Mouse (Mus musculus) neural tube, embryonic 12.5 days (tissue): Measurements from ENCODE around the gene Cblc. TPM values are rescaled to one million over a fixed set of nuclear protein-coding genes. Genes with fewer than 3 reads are reported as not detected.
A peak's percentile ranks its signal among the peaks of the same experiment; 100 is the strongest.

Experiments
- ATAC-seq: fragments of 200-750 bp; cut with Nextera tagmentation; 2 replicates; pipeline ENCODE4 v1.8.0; 2017; ENCODE audit warnings: low read depth, mild to moderate bottlenecking, moderate TSS enrichment, moderate library complexity; ENCODE audit not compliant: low FRiP score
- H3K27ac ChIP-seq: fragments of 300-500 bp; sonication (generic); 2 replicates; pipeline ENCODE4 v1.5.1; 2016
- H3K27me3 ChIP-seq: fragments of 300-500 bp; sonication (generic); replicated peaks from 2 replicates; pipeline ENCODE4 v1.6.1; 2016; ENCODE audit warnings: mild to moderate bottlenecking
- H3K36me3 ChIP-seq: fragments of 300-500 bp; sonication (generic); 2 replicates; pipeline ENCODE4 v1.6.1; 2016; ENCODE audit warnings: mild to moderate bottlenecking
- H3K4me1 ChIP-seq: fragments of 300-500 bp; sonication (generic); 2 replicates; pipeline ENCODE4 v1.6.1; 2016
- H3K4me2 ChIP-seq: fragments of 300-500 bp; sonication (generic); replicated peaks from 2 replicates; pipeline ENCODE4 v1.6.1; 2016; ENCODE audit warnings: mild to moderate bottlenecking
- H3K4me3 ChIP-seq: fragments of 300-500 bp; sonication (generic); 2 replicates; pipeline ENCODE4 v1.5.1; 2016
- H3K9ac ChIP-seq: fragments of 300-500 bp; sonication (generic); 2 replicates; pipeline ENCODE4 v1.6.1; 2016; ENCODE audit warnings: mild to moderate bottlenecking
- H3K9me3 ChIP-seq: fragments of 300-500 bp; sonication (generic); 2 replicates; pipeline ENCODE4 v1.6.1; 2016; ENCODE audit warnings: mild to moderate bottlenecking
- WGBS: fragments of 180-500 bp; shearing (Covaris S2); methylation state at CpG from one replicate; pipeline ENCODE4 v1.1.7; 2016; 5-methylcytosine and 5-hydroxymethylcytosine counted together
- polyA plus RNA-seq: library from polyadenylated mRNA; unstranded; fragments of >200 nt; fragmentation: Nextera tagmentation; extraction: Ambion mirVana; gene quantifications from 2 replicates; pipeline ENCODE4 v1.2.1, GENCODE M21; 2016

Gene Cblc
- polyA plus RNA-seq, 1 experiment from 2014 or later, result 0.87 TPM

DNA sequence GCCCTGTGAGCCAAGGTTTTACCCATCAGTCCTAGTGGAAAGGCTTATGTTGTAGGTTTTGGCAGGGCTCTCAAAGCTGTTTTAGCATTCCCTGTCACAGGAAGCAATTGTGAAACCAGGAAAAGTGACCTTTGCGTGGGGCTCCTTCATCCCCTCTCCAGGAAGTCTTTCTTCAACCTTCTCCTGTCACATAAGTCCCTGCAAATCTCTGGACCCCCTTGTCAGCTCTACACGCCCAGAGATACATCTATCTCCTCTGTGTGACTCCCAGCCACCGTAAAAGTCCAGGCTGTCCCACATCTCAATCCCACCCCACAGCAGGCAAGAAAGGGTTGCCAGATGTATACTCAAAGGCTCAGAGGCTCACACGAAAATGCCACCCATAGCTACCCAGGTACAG lies 24.9 kb downstream of the Cblc start:
- peaks cover 20% of the 10 kb centered on the region for H3K4me1 ChIP-seq
- no peaks in the 10 kb centered on the region for H3K9me3 ChIP-seq
- H3K4me3 ChIP-seq, result no peak overlapping the region
- 60% methylated on average over 4 of the region's 4 CpGs for WGBS
- peaks cover 40% of the 10 kb centered on the region for H3K27me3 ChIP-seq
- no peaks in the 10 kb centered on the region for H3K36me3 ChIP-seq
- no peak for ATAC-seq
- no peak overlapping the region for H3K4me2 ChIP-seq
- no peak overlapping the region for H3K9ac ChIP-seq
- H3K27ac ChIP-seq, result no peak overlapping the region

DNA sequence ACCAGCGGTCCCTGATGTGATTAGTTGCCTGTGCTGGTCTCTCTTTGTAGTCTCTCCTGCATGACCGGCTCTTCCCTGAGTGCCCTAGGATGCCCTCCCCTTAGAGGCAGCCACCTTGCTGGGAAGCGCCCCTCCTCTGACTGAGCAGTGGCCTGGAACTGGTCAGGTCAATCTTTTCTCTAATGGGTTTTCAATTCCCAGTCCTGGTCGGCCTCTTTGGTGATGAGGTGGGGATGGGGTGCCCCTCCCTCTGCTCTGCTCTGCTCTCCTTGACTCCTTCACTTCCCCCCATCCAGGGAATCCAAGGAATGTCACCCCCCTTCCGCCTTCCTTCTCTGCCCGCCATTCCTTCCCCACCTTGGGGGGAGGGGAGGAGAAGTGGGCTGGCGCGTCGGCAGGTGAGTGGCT lies 25.6 kb downstream of the Cblc start, which contains the start of gene Bcam:
TSS of gene Bcam (minus strand) at position 33 of the 408 bp plus-strand sequence.
- Histone ChIP-seq H3K9ac (peak within 1 kb of the TSS; percentile 48; the same call in 1 of the 2 replicates), H3K4me3 (peak within 1 kb of the TSS; percentile 39), H3K9me3 (no peaks in the 10 kb centered on the region), H3K4me1 (peaks cover 20% of the 10 kb centered on the region), H3K36me3 (no peaks in the 10 kb centered on the region), H3K27me3 (peaks cover 40% of the 10 kb centered on the region), H3K4me2 (peak within 1 kb of the TSS; percentile 76), H3K27ac (no peak within 1 kb of the TSS)
- WGBS, result 3% methylated on average over 9 of the region's 9 CpGs
- ATAC-seq, result peak; percentile 61; the same call in 1 of the 2 replicates

DNA sequence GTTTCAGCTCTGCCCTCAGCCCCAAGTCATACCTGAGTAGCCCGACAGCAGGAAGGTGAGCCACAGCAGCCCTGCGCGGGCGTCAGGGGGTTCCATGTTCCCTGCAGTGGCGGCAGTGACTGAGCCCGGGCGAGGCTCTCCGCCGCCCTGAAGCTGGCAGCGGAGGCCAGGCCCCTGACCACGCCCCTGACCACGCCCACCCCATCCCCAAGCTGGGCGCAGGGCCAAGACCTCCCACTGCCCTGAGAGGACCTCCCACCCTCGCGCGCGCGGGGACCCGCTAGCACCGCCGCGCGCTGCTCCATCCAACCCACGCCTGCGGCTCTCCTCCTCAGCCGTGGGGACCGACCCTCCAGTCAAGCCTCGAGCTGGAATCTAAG lies 26.2 kb downstream of the Cblc start:
- Histone ChIP-seq H3K36me3 (no peaks in the 10 kb centered on the region), H3K9me3 (no peaks in the 10 kb centered on the region), H3K9ac (peak overlapping the region; percentile 48; the same call in 1 of the 2 replicates), H3K27me3 (peaks cover 40% of the 10 kb centered on the region), H3K4me1 (peaks cover 20% of the 10 kb centered on the region), H3K27ac (no peak overlapping the region), H3K4me3 (peak overlapping the region; percentile 39), H3K4me2 (peak overlapping the region; percentile 76)
- peak; percentile 75 for ATAC-seq
- WGBS, result under 1% methylated on average over 28 of the region's 28 CpGs

DNA sequence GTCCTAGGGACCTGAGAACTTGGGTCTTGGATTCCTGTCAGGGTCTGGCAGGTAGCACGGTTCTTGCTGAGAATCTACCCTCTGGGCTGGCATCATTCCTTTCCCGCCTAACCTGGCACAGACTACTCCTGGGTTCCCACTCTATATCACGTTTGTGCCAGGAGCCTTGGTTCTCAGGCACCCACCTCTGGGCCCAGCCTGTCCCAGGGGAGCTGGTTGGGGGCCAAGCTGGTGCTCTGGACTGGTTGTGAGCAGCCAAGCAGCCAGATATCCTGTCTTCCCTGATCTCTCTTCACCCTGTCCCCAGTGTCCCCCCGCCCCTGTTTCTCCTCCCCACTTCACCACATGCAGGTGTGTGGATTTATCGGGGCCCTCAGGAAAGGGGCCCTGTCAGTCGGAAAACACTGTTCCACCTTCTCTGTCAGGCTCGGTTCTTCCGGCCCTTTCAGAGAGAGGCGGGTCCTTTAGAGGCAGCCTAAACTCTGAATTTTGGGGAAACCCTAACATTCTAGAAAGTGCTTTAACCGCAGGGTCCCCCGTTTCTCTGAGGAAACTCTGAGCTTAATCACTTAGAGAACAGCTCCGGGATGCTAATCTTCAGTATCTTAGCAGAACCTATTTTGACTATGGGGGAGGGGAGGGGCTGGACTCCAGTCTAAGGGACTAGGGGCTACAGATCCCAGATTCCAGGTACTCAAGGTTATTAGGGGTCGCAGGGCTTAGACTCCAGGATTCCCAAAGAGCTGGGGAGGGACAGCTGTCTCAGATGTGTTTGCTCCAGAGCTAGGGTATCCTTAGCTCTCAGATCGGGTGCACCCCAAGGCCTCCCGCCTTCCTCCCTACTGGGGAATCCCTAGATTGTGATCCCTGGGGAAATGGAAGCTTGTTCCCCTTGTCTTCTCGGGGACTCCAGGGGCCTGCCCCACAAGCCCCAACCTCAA lies 26.9 kb downstream of the Cblc start:
- H3K9me3 ChIP-seq, result no peaks in the 10 kb centered on the region
- H3K27ac ChIP-seq, result no peak overlapping the region
- peak overlapping the region; percentile 48; the same call in 1 of the 2 replicates for H3K9ac ChIP-seq
- peaks cover 20% of the 10 kb centered on the region for H3K4me1 ChIP-seq
- peak; percentile 13; the same call in 1 of the 2 replicates for ATAC-seq
- H3K36me3 ChIP-seq, result no peaks in the 10 kb centered on the region
- H3K4me3 ChIP-seq, result peak overlapping the region; percentile 39
- WGBS, result 12% methylated on average over 16 of the region's 16 CpGs
- H3K4me2 ChIP-seq, result peak overlapping the region; percentile 76
- H3K27me3 ChIP-seq, result peaks cover 40% of the 10 kb centered on the region

DNA sequence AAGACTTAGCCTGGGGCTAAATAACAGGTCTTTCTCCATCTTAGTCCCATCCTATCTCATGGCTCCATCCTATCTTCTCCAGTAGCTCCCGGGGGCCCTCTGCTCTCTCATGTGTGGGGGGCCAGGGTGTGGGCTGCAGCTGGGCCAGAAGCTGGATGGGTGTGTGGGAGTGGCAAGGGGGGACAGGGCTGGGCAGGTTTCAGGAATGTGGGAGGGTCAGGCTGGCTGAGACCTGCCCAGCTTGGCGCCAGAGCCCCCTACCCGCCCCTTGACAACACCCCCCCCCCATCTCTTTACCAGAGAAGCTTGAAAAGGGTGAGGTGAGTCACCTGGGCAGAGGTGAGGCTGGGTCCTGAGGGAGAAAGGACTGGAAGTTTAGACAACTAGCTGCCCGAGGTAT lies 27.6 kb downstream of the Cblc start:
- H3K4me1 ChIP-seq, result peaks cover 20% of the 10 kb centered on the region
- WGBS, result 27% methylated on average over 4 of the region's 4 CpGs
- H3K27me3 ChIP-seq, result peaks cover 40% of the 10 kb centered on the region
- no peak overlapping the region for H3K9ac ChIP-seq
- no peak for ATAC-seq
- no peak overlapping the region for H3K27ac ChIP-seq
- no peaks in the 10 kb centered on the region for H3K9me3 ChIP-seq
- no peak overlapping the region for H3K4me3 ChIP-seq
- no peaks in the 10 kb centered on the region for H3K36me3 ChIP-seq
- 0 out of 2 replicates have a peak overlapping the region, but pooled peaks have one; percentile 76 for H3K4me2 ChIP-seq

DNA sequence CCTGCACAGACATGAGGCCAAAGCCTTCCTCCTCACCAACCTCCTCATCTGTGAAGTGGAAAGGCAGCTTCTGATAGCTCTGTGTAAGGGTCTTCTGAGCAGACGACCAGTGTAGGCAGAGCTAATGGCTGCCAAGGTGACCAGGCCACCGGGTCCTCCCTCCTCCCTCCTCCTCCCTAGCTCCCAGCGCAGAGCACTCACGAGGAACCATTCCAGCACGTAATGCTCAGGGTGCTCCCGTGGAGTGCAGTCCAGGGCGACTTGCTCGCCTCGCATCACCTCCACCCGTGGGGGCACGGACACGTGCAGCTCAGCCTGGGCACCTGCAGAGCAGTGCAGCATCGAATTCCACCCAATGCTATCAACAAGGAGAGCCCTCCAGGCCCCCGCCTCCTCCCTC lies 28.4 kb downstream of the Cblc start:
- Histone ChIP-seq H3K27me3 (peaks cover 40% of the 10 kb centered on the region), H3K4me1 (peaks cover 20% of the 10 kb centered on the region), H3K4me2 (no peak overlapping the region), H3K9ac (no peak overlapping the region), H3K27ac (no peak overlapping the region), H3K4me3 (no peak overlapping the region), H3K9me3 (no peaks in the 10 kb centered on the region), H3K36me3 (no peaks in the 10 kb centered on the region)
- WGBS, result 74% methylated on average over 14 of the region's 14 CpGs
- ATAC-seq, result no peak

DNA sequence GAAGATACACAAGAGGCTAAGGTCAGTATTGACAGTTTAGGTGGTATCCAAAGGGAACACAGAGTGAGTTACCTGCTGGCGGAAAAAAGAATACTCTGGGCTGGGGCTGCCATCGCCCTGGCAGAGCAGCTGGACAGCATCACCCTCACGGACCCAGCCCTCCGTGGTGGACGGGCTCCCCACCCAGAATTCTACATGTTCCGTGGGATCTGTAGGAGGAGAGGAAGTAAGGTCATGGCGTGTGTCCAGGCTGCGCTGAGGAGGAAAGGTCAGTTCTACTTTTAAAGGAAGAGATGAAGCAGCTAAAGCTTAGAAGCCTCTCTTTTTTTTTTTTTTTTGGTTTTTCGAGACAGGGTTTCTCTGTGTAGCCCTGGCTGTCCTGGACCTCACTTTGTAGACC lies 32.0 kb downstream of the Cblc start:
- peaks cover under 1% of the 10 kb centered on the region; the same call in 1 of the 2 replicates for H3K4me1 ChIP-seq
- H3K4me2 ChIP-seq, result no peak overlapping the region
- WGBS, result 94% methylated on average over 9 of the region's 9 CpGs
- no peaks in the 10 kb centered on the region for H3K9me3 ChIP-seq
- no peaks in the 10 kb centered on the region for H3K36me3 ChIP-seq
- H3K27me3 ChIP-seq, result peaks cover 12% of the 10 kb centered on the region
- no peak for ATAC-seq
- H3K4me3 ChIP-seq, result no peak overlapping the region
- no peak overlapping the region for H3K27ac ChIP-seq
- H3K9ac ChIP-seq, result no peak overlapping the region

DNA sequence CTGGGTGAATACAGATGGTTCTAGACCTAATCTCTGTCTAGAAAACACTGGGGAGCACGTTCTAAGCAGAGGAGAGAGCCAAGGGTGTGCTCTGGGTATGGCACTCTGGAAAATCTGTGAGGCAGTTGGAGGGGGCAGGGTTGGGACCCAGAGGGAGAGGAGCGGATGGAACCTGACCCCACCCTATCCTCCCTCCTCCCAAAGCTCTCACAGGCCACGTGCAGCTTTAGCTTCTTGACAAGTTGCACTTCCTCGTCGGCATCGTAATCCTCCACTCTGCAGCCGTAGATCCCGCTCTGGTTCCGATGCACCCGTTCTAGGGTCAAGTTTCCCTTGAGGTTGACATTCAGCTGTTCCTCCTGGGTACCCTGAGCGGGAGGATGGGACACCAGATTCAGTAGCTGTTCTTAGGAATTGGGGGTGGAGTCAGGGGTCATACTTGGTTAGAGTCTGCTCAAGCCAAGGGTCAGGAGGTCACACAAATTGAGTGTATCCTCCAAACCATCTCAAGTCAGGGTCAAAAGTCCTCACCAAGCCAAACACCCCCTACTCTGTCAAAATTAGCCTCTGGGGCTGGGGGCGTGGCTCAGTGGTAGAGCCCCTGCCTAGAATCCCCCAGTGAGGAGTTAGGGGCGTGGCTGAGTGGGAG lies 32.7 kb downstream of the Cblc start:
- 84% methylated on average over 13 of the region's 13 CpGs for WGBS

DNA sequence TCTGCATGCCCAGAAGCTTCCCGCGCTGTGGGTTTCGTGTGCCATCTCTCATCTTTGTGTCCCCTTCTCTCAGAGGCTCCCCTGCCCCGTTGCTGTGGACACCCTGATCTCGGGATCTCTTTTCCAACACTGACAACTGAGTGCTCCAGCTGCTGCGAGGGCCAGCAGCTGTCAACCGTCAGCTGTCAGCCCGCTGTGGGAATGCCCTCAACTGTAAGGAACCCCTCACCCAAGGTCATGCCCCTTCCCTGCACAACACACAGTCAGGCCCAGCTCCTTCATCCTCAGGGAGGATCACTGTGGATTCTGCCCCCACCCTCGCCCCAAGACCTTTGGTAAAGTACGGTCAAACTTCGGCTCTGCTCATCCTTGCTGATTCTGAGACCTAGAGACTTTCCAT lies 34.3 kb downstream of the Cblc start:
- ATAC-seq, result no peak
- H3K4me3 ChIP-seq, result no peak overlapping the region
- H3K4me1 ChIP-seq, result no peaks in the 10 kb centered on the region
- no peak overlapping the region for H3K4me2 ChIP-seq
- no peaks in the 10 kb centered on the region for H3K36me3 ChIP-seq
- 89% methylated on average over 11 of the region's 11 CpGs for WGBS
- no peak overlapping the region for H3K27ac ChIP-seq
- H3K9me3 ChIP-seq, result no peaks in the 10 kb centered on the region
- no peak overlapping the region for H3K9ac ChIP-seq
- H3K27me3 ChIP-seq, result no peaks in the 10 kb centered on the region

More for the DNA sequence above, 32.7 kb downstream of the Cblc start:
- H3K4me1 ChIP-seq, result no peaks in the 10 kb centered on the region
- H3K27ac ChIP-seq, result no peak overlapping the region
- no peaks in the 10 kb centered on the region for H3K36me3 ChIP-seq
- H3K4me3 ChIP-seq, result no peak overlapping the region
- no peaks in the 10 kb centered on the region for H3K9me3 ChIP-seq
- no peak for ATAC-seq
- H3K9ac ChIP-seq, result no peak overlapping the region
- no peak overlapping the region for H3K4me2 ChIP-seq
- peaks cover 5% of the 10 kb centered on the region for H3K27me3 ChIP-seq

DNA sequence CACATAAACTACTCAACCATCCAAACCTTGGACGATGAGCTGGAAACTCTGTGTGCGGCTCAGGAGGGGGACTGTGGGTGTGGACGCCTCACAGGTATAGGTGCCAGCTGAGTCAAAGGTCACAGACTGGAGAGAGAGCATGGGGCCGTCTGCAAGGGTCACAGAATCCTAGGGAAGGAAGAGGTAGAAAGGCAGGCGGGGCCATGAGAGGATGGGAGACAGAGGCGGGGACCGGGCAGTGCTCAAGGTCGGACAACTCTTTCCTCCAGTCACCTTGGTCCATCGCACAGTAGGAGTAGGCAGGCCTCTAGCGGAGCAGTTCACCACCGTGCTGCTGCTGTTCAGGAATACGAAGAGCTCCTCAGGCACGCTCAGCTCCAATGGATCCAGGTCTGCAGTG lies 36.6 kb downstream of the Cblc start:
- no peak overlapping the region for H3K4me3 ChIP-seq
- ATAC-seq, result no peak
- H3K36me3 ChIP-seq, result no peaks in the 10 kb centered on the region
- no peak overlapping the region for H3K27ac ChIP-seq
- H3K4me2 ChIP-seq, result no peak overlapping the region
- H3K9me3 ChIP-seq, result no peaks in the 10 kb centered on the region
- H3K4me1 ChIP-seq, result no peaks in the 10 kb centered on the region
- 91% methylated on average over 13 of the region's 13 CpGs for WGBS
- no peaks in the 10 kb centered on the region for H3K27me3 ChIP-seq
- H3K9ac ChIP-seq, result no peak overlapping the region

DNA sequence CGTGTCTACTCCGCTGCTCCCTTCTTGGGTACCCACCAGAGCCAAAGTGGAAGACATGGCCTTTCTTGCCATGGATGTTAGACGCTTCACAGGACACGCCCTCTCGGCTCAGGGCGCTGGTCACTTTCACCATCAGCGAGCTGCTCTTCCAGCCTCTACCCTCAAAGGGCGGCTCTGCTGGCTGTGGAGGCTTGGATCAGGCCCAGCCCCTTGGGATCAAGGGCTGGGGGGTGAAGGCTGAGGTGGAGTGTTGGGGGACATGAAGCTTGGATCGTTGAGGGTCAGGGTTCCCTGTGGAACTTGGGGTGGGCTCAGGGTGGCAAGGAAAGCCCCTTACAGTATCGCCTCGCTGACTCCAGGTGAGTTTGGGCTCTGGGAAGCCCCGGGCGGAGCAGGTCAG lies 38.0 kb downstream of the Cblc start:
- Histone ChIP-seq H3K4me1 (no peaks in the 10 kb centered on the region), H3K4me3 (no peak overlapping the region), H3K4me2 (no peak overlapping the region), H3K9ac (no peak overlapping the region), H3K27me3 (no peaks in the 10 kb centered on the region), H3K36me3 (no peaks in the 10 kb centered on the region), H3K9me3 (no peaks in the 10 kb centered on the region), H3K27ac (no peak overlapping the region)
- no peak for ATAC-seq
- 89% methylated on average over 13 of the region's 13 CpGs for WGBS
